7 mouse cellular contexts compared by ENCODE assay signal in the genomic region with DNA sequence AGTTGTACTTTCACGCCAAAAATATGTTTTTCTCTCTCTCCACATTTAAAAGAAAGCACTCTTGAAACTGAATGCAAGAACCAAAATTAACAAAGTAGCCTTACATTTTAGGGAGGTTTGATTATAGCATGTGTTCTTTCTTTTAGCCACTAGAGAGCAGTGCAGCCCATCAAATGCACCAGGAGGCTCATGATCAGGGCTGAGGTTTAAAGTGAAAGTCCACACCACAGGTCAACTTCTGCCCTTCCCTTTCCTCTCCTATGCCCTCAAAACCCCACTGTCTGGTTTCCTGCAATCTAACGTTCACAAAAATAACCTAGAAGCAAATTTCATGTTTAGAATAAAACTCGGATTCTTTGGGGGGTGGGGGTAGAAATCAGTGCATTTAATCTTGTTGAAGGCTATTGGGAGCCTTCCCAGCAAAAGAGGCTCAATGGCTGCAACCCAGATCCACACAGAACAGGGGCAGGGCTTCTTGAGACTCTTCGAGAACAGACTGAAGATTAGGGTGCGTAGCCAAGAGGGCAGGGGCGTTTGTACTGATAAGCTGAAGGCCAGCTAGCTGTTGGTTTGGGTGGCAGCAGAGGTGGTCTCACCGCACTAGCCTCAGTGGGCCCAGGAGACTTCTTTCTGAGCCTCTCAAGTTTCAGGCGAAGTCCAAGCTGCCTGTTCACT. TPM values are rescaled to one million over a fixed set of nuclear protein-coding genes. Genes with fewer than 3 reads are reported as not detected.
DNase-seq lines count a peak whose midpoint lies in the region; ATAC-seq and TF ChIP-seq lines count a peak whose summit lies in the region.

No protein-coding gene starts in this region.

- DNase-seq in R1 (ENCODE audit: low read depth, low spot score): peak; percentile 42
- DNase-seq in lung, adult 2 months: peak; percentile 4

- no peaks in the 10 kb centered on the region for H3K36me3 ChIP-seq in E14TG2a.4 (ENCODE audit: insufficient read depth, low read length)
- no peaks in the 10 kb centered on the region for H3K36me3 ChIP-seq in heart, embryonic 12.5 days
- no peaks in the 10 kb centered on the region for H3K36me3 ChIP-seq in kidney, embryonic 14.5 days (ENCODE audit: control insufficient read depth, insufficient read depth, low read length)

- H3K27ac ChIP-seq in cortical plate, adult 2 months (ENCODE audit: insufficient read depth, low read length): no peak overlapping the region
- no peak overlapping the region for H3K27ac ChIP-seq in heart, embryonic 12.5 days (ENCODE audit: poor library complexity, severe bottlenecking)
- no peak overlapping the region for H3K27ac ChIP-seq in kidney, embryonic 14.5 days (ENCODE audit: low read depth, low read length)
- no peak overlapping the region for H3K27ac ChIP-seq in olfactory bulb, adult 2 months (ENCODE audit: insufficient read depth, low read depth, low read length)

- WGBS in heart, embryonic 12.5 days: 28% methylated on average over 8 of the region's 8 CpGs
- WGBS in kidney, embryonic 14.5 days: 36% methylated on average over 8 of the region's 8 CpGs
- WGBS in lung, adult 2 months: 27% methylated on average over 8 of the region's 8 CpGs
- WGBS in olfactory bulb, adult 2 months: 38% methylated on average over 8 of the region's 8 CpGs

- H3K9me3 ChIP-seq in E14TG2a.4 (ENCODE audit: low read length): no peaks in the 10 kb centered on the region
- no peaks in the 10 kb centered on the region for H3K9me3 ChIP-seq in heart, embryonic 12.5 days (replicated peaks)
- H3K9me3 ChIP-seq in kidney, embryonic 14.5 days (ENCODE audit: control insufficient read depth, low read length): no peaks in the 10 kb centered on the region

- peak overlapping the region; percentile 6; the same call in 1 of the 2 replicates for H3K9ac ChIP-seq in heart, embryonic 12.5 days
- H3K9ac ChIP-seq in kidney, embryonic 14.5 days (ENCODE audit: low read depth, low read length): no peak overlapping the region

- H3K4me3 ChIP-seq in E14TG2a.4 (replicated peaks; ENCODE audit: low read length): no peak overlapping the region
- H3K4me3 ChIP-seq in cortical plate, adult 2 months (ENCODE audit: insufficient read depth, low read length): no peak overlapping the region; the same call in 1 of the 2 replicates
- H3K4me3 ChIP-seq in heart, embryonic 12.5 days: no peak overlapping the region
- H3K4me3 ChIP-seq in kidney, embryonic 14.5 days (ENCODE audit: low read length): no peak overlapping the region
- H3K4me3 ChIP-seq in lung, adult 2 months (replicated peaks; ENCODE audit: extremely low read depth, low read depth, low read length): no peak overlapping the region
- peak overlapping the region; percentile 18; the same call in 1 of the 2 replicates for H3K4me3 ChIP-seq in olfactory bulb, adult 2 months (ENCODE audit: insufficient read depth, low read depth, low read length)

- H3K27me3 ChIP-seq in E14TG2a.4 (ENCODE audit: insufficient read depth, low read length): no peaks in the 10 kb centered on the region
- no peaks in the 10 kb centered on the region for H3K27me3 ChIP-seq in heart, embryonic 12.5 days (replicated peaks)
- no peaks in the 10 kb centered on the region for H3K27me3 ChIP-seq in kidney, embryonic 14.5 days (ENCODE audit: control insufficient read depth, insufficient read depth, low read length)

- H3K4me1 ChIP-seq in E14TG2a.4 (replicated peaks; ENCODE audit: low read depth, low read length): no peaks in the 10 kb centered on the region
- peaks cover 3% of the 10 kb centered on the region; the same call in 1 of the 2 replicates for H3K4me1 ChIP-seq in cortical plate, adult 2 months (ENCODE audit: control insufficient read depth, insufficient read depth, low read length)
- H3K4me1 ChIP-seq in heart, embryonic 12.5 days (replicated peaks): no peaks in the 10 kb centered on the region
- H3K4me1 ChIP-seq in kidney, embryonic 14.5 days (ENCODE audit: control insufficient read depth, insufficient read depth, low read length): peaks cover 4% of the 10 kb centered on the region; the same call in 1 of the 2 replicates
- no peaks in the 10 kb centered on the region for H3K4me1 ChIP-seq in lung, adult 2 months (ENCODE audit: control insufficient read depth, insufficient read depth, low read length)
- H3K4me1 ChIP-seq in olfactory bulb, adult 2 months (ENCODE audit: control insufficient read depth, insufficient read depth, low read length): peaks cover 3% of the 10 kb centered on the region

- no peak for ATAC-seq in heart, embryonic 12.5 days (ENCODE audit: insufficient number of reproducible peaks, low FRiP score)
- ATAC-seq in kidney, embryonic 14.5 days (ENCODE audit: low FRiP score, low TSS enrichment): peak; percentile 82

- peak overlapping the region; percentile 6; the same call in 1 of the 2 replicates for H3K4me2 ChIP-seq in heart, embryonic 12.5 days
- H3K4me2 ChIP-seq in kidney, embryonic 14.5 days (replicated peaks; ENCODE audit: low read depth, low read length): no peak overlapping the region

- TF ChIP-seq POLR2A in cortical plate, adult 2 months (IDR thresholded peaks at IDR 0.05; ENCODE audit: extremely low read depth, insufficient read depth, low read length): no peak
- TF ChIP-seq POLR2A in lung, adult 2 months (IDR thresholded peaks at IDR 0.05; ENCODE audit: borderline replicate concordance, extremely low read depth, low read depth, low read length): no peak
- TF ChIP-seq POLR2A in olfactory bulb, adult 2 months (IDR thresholded peaks at IDR 0.05; ENCODE audit: insufficient read depth, low read depth, low read length): no peak

- peak; percentile 63 for TF ChIP-seq CTCF in E14TG2a.4 (conservative IDR thresholded peaks at IDR 0.05; ENCODE audit: low read length)
- peak; percentile 94 for TF ChIP-seq CTCF in cortical plate, adult 2 months (IDR thresholded peaks at IDR 0.05; ENCODE audit: extremely low read depth, insufficient read depth, low read length)
- TF ChIP-seq CTCF in lung, adult 2 months (IDR thresholded peaks at IDR 0.05; ENCODE audit: insufficient read depth, low read length): peak; percentile 71
- no peak for TF ChIP-seq CTCF in olfactory bulb, adult 2 months (IDR thresholded peaks at IDR 0.05; ENCODE audit: insufficient read depth, low read depth, low read length)

RNA-seq across cellular contexts. Expression of a gene that starts 59.3 kb away (rescaled TPM):
- polyA plus RNA-seq in cortical plate, adult 2 months (2012; rRNA removed): 10.2 and 10.8 TPM in 2 replicates
- polyA plus RNA-seq in heart, embryonic 12.5 days (2016; fragmentation: Nextera tagmentation; extraction: Ambion mirVana): 3.6 and 3.8 TPM in 2 replicates
- 8.4 and 10.8 TPM in 2 replicates for polyA plus RNA-seq in kidney, embryonic 14.5 days (2014; fragmentation: Nextera tagmentation; extraction: Ambion mirVana)
- polyA plus RNA-seq in lung, adult 2 months (2012; rRNA removed): 0.80 and 1.5 TPM in 2 replicates
- not detected in 2 replicates for polyA plus RNA-seq in olfactory bulb, adult 2 months (2012; ENCODE audit: insufficient read depth, insufficient read length, low replicate concordance, missing spikeins)
